Mouse (Mus musculus): ENCODE data around the gene Susd1. TPM values are rescaled to one million over a fixed set of nuclear protein-coding genes. Genes with fewer than 3 reads are reported as not detected.

Gene Susd1
- polyA plus RNA-seq, 1 experiment from 2014 or later: 1.4 TPM

GRCm38 (mm10) chr4:59280876-59281275, 157.6 kb downstream of the Susd1 start:
- H3K4me2 ChIP-seq: no peak overlapping the region
- H3K9me3 ChIP-seq: no peaks in the 10 kb centered on the region
- H3K4me1 ChIP-seq (replicated peaks): no peaks in the 10 kb centered on the region
- H3K4me3 ChIP-seq: no peak overlapping the region
- no peak for ATAC-seq (ENCODE audit: low read depth)
- WGBS: 84% methylated on average over 5 of the region's 5 CpGs
- no peaks in the 10 kb centered on the region for H3K36me3 ChIP-seq
- H3K27me3 ChIP-seq: no peaks in the 10 kb centered on the region
- H3K9ac ChIP-seq: no peak overlapping the region
- H3K27ac ChIP-seq (replicated peaks): no peak overlapping the region

GRCm38 (mm10) chr4:59279111-59279510, 159.3 kb downstream of the Susd1 start:
- no peak for ATAC-seq (ENCODE audit: low read depth)

GRCm38 (mm10) chr4:59278410-59278809, 160.0 kb downstream of the Susd1 start:
- no peak overlapping the region for H3K4me2 ChIP-seq
- no peaks in the 10 kb centered on the region for H3K27me3 ChIP-seq
- 89% methylated on average over 7 of the region's 7 CpGs for WGBS
- no peaks in the 10 kb centered on the region for H3K36me3 ChIP-seq
- no peak for ATAC-seq (ENCODE audit: low read depth)
- no peak overlapping the region for H3K9ac ChIP-seq
- H3K9me3 ChIP-seq: no peaks in the 10 kb centered on the region
- no peaks in the 10 kb centered on the region for H3K4me1 ChIP-seq (replicated peaks)
- H3K4me3 ChIP-seq: no peak overlapping the region
- no peak overlapping the region for H3K27ac ChIP-seq (replicated peaks)

More at GRCm38 (mm10) chr4:59279111-59279510, 159.3 kb downstream of the Susd1 start:
- Histone ChIP-seq H3K36me3 (no peaks in the 10 kb centered on the region), H3K4me1 (replicated peaks) (no peaks in the 10 kb centered on the region), H3K9me3 (no peaks in the 10 kb centered on the region), H3K4me3 (no peak overlapping the region), H3K27ac (replicated peaks) (no peak overlapping the region), H3K4me2 (no peak overlapping the region), H3K9ac (no peak overlapping the region), H3K27me3 (no peaks in the 10 kb centered on the region)
- 91% methylated on average over 5 of the region's 5 CpGs for WGBS

- no peaks in the 10 kb centered on the region for H3K4me1 ChIP-seq (replicated peaks)
- H3K36me3 ChIP-seq: no peaks in the 10 kb centered on the region
- H3K4me3 ChIP-seq: no peak overlapping the region
- no peaks in the 10 kb centered on the region for H3K9me3 ChIP-seq
- no peak overlapping the region for H3K27ac ChIP-seq (replicated peaks)
- no peak overlapping the region for H3K4me2 ChIP-seq
- WGBS: 93% methylated on average over 9 of the region's 9 CpGs
- H3K9ac ChIP-seq: no peak overlapping the region
- no peak for ATAC-seq (ENCODE audit: low read depth)
- no peaks in the 10 kb centered on the region for H3K27me3 ChIP-seq
These were observed 160.5 kb downstream of the Susd1 start for GRCm38 (mm10) chr4:59277958-59278357.

GRCm38 (mm10) chr4:59275956-59276355, 162.5 kb downstream of the Susd1 start:
- Histone ChIP-seq H3K27ac (replicated peaks) (no peak overlapping the region), H3K4me2 (no peak overlapping the region), H3K36me3 (no peaks in the 10 kb centered on the region), H3K4me3 (no peak overlapping the region), H3K9ac (no peak overlapping the region), H3K27me3 (no peaks in the 10 kb centered on the region), H3K9me3 (no peaks in the 10 kb centered on the region), H3K4me1 (replicated peaks) (no peaks in the 10 kb centered on the region)
- WGBS: 65% methylated on average over 2 of the region's 2 CpGs
- ATAC-seq (ENCODE audit: low read depth): no peak

- WGBS: 83% methylated on average over 3 of the region's 3 CpGs
- no peak overlapping the region for H3K9ac ChIP-seq
- H3K27me3 ChIP-seq: no peaks in the 10 kb centered on the region
- H3K4me1 ChIP-seq (replicated peaks): no peaks in the 10 kb centered on the region
- H3K36me3 ChIP-seq: no peaks in the 10 kb centered on the region
- no peak overlapping the region for H3K4me2 ChIP-seq
- no peak overlapping the region for H3K27ac ChIP-seq (replicated peaks)
- no peak for ATAC-seq (ENCODE audit: low read depth)
- no peak overlapping the region for H3K4me3 ChIP-seq
- no peaks in the 10 kb centered on the region for H3K9me3 ChIP-seq
These were observed 162.9 kb downstream of the Susd1 start for GRCm38 (mm10) chr4:59275494-59275893.

GRCm38 (mm10) chr4:59274136-59274535, 164.3 kb downstream of the Susd1 start:
- Histone ChIP-seq H3K9ac (no peak overlapping the region), H3K4me1 (replicated peaks) (no peaks in the 10 kb centered on the region), H3K36me3 (no peaks in the 10 kb centered on the region), H3K27me3 (no peaks in the 10 kb centered on the region), H3K9me3 (peaks cover 4% of the 10 kb centered on the region; the same call in 1 of the 2 replicates), H3K4me2 (no peak overlapping the region), H3K4me3 (no peak overlapping the region), H3K27ac (replicated peaks) (no peak overlapping the region)
- 74% methylated on average over 4 of the region's 4 CpGs for WGBS
- no peak for ATAC-seq (ENCODE audit: low read depth)

- ATAC-seq (ENCODE audit: low read depth): no peak
- no peaks in the 10 kb centered on the region for H3K27me3 ChIP-seq
- H3K9me3 ChIP-seq: peaks cover 4% of the 10 kb centered on the region; the same call in 1 of the 2 replicates
- H3K36me3 ChIP-seq: no peaks in the 10 kb centered on the region
- no peak overlapping the region for H3K4me2 ChIP-seq
- no peak overlapping the region for H3K27ac ChIP-seq (replicated peaks)
- H3K4me1 ChIP-seq (replicated peaks): no peaks in the 10 kb centered on the region
- H3K9ac ChIP-seq: no peak overlapping the region
- 44% methylated on average over 1 of the region's 1 CpGs for WGBS
- no peak overlapping the region for H3K4me3 ChIP-seq
These were observed 165.1 kb downstream of the Susd1 start for GRCm38 (mm10) chr4:59273342-59273741.

GRCm38 (mm10) chr4:59265631-59266030, 172.8 kb downstream of the Susd1 start:
- Histone ChIP-seq H3K27ac (replicated peaks) (no peak overlapping the region), H3K9ac (no peak overlapping the region), H3K36me3 (no peaks in the 10 kb centered on the region), H3K4me3 (no peak overlapping the region), H3K4me1 (replicated peaks) (no peaks in the 10 kb centered on the region), H3K9me3 (peaks cover 4% of the 10 kb centered on the region), H3K4me2 (no peak overlapping the region), H3K27me3 (no peaks in the 10 kb centered on the region)
- WGBS: 91% methylated on average over 5 of the region's 5 CpGs
- no peak for ATAC-seq (ENCODE audit: low read depth)

GRCm38 (mm10) chr4:59265182-59265581, 173.3 kb downstream of the Susd1 start:
- no peak overlapping the region for H3K4me2 ChIP-seq
- H3K36me3 ChIP-seq: no peaks in the 10 kb centered on the region
- 89% methylated on average over 5 of the region's 5 CpGs for WGBS
- no peaks in the 10 kb centered on the region for H3K27me3 ChIP-seq
- peaks cover 4% of the 10 kb centered on the region for H3K9me3 ChIP-seq
- H3K4me3 ChIP-seq: no peak overlapping the region
- ATAC-seq (ENCODE audit: low read depth): no peak
- H3K27ac ChIP-seq (replicated peaks): no peak overlapping the region
- no peaks in the 10 kb centered on the region for H3K4me1 ChIP-seq (replicated peaks)
- H3K9ac ChIP-seq: no peak overlapping the region

Other genes starting within 250 kb of the Susd1 start
- 15.1 and 17.0 TPM in 2 replicates for gene Ugcg, start 249.4 kb downstream of the Susd1 start, polyA plus RNA-seq (2015; fragmentation: Nextera tagmentation; extraction: Ambion mirVana)
- 25.0 and 29.5 TPM in 2 replicates for gene Ptbp3, start 110.7 kb upstream of the Susd1 start, polyA plus RNA-seq (2015; fragmentation: Nextera tagmentation; extraction: Ambion mirVana)
- 50.5 and 50.7 TPM in 2 replicates for gene Hsdl2, start 142.9 kb upstream of the Susd1 start, polyA plus RNA-seq (2015; fragmentation: Nextera tagmentation; extraction: Ambion mirVana)
- 60.5 TPM in 2 replicates for gene E130308A19Rik, start 187.6 kb upstream of the Susd1 start, polyA plus RNA-seq (2015; fragmentation: Nextera tagmentation; extraction: Ambion mirVana)